Mouse (Mus musculus): ENCODE data around the gene Gpr182. TPM values are rescaled to one million over a fixed set of nuclear protein-coding genes. Genes with fewer than 3 reads are reported as not detected.

The Gpr182 gene
- total RNA-seq, 2 experiments from 2014 or later, result 1.6 TPM

GRCm38 (mm10) chr10:127698966-127699365 is 52.6 kb downstream of the Gpr182 start:
- DNase-seq (ENCODE audit: low spot score in 2 of 2), result no peak

Other genes with a start within 250 kb of the Gpr182 start
- 1 to 10 TPM; 4.8 to 6.9 TPM for gene Ndufa4l2, start 236.8 kb downstream of the Gpr182 start, total RNA-seq (2021)
- gene Shmt2, start 229.3 kb downstream of the Gpr182 start, total RNA-seq (2021), result 10 to 100 TPM; 33.0 to 35.5 TPM
- 1 to 10 TPM; 2.7 TPM for gene Nxph4, start 217.2 kb downstream of the Gpr182 start, total RNA-seq (2021)
- 100 to 1,000 TPM; 287 to 301 TPM for gene Lrp1, start 130.6 kb downstream of the Gpr182 start, total RNA-seq (2021)
- gene Stat6, start 108.7 kb downstream of the Gpr182 start, total RNA-seq (2021), result 1 to 10 TPM; 6.1 to 6.2 TPM
- 1 to 10 TPM; 3.5 to 5.7 TPM for gene Nemp1, start 84.8 kb downstream of the Gpr182 start, total RNA-seq (2021)
- gene Nab2, start 83.2 kb downstream of the Gpr182 start, total RNA-seq (2021), result 10 to 100 TPM; 33.3 to 36.9 TPM
- gene Myo1a, start 46.6 kb downstream of the Gpr182 start, total RNA-seq (2021), result under 1 TPM; 0.48 to 0.76 TPM
- gene Tac2, start 27.3 kb downstream of the Gpr182 start, total RNA-seq (2021), result 1 to 10 TPM; 5.2 to 6.3 TPM
- 1 to 10 TPM; 9.1 to 9.5 TPM for gene Zbtb39, start 12.2 kb downstream of the Gpr182 start, total RNA-seq (2021)
- gene Rdh1, start 8.0 kb upstream of the Gpr182 start, total RNA-seq (2021), result under 1 TPM; 0.09 to 0.24 TPM
- gene Rdh16f1, start 8.1 kb upstream of the Gpr182 start, total RNA-seq (2021), result under 1 TPM; 0.25 to 0.76 TPM
- gene Rdh9, start 24.7 kb upstream of the Gpr182 start, total RNA-seq (2021), result not detected
- under 1 TPM; 0.12 to 0.21 TPM for gene Rdh16, start 49.4 kb upstream of the Gpr182 start, total RNA-seq (2021)
- not detected for gene Rdh19, start 98.2 kb upstream of the Gpr182 start, total RNA-seq (2021)
- not detected for gene Rdh16f2, start 114.7 kb upstream of the Gpr182 start, total RNA-seq (2021)
- not detected for gene Rdh7, start 137.1 kb upstream of the Gpr182 start, total RNA-seq (2021)
- gene Sdr9c7, start 146.8 kb upstream of the Gpr182 start, total RNA-seq (2021), result under 1 TPM in 1 of 2 experiments, not detected in 1; 0.12 TPM

Measured in layer of hippocampus, postnatal 14 days (tissue).